Mouse (Mus musculus): ENCODE measurements around the gene Rars. TPM values are rescaled to one million over a fixed set of nuclear protein-coding genes. Genes with fewer than 3 reads are reported as not detected.
A peak's percentile ranks its signal among the peaks of the same experiment; 100 is the strongest.

The Rars gene
- polyA plus RNA-seq, 1 experiment = 159 TPM

- Histone ChIP-seq H3K4me1 (ENCODE audit: control insufficient read depth, insufficient read depth, low read length) (peaks cover 5% of the 10 kb centered on the region; the same call in 1 of the 2 replicates), H3K4me3 (ENCODE audit: insufficient read depth, low read length) (no peak overlapping the region), H3K27ac (ENCODE audit: insufficient read depth, low read length) (no peak overlapping the region)
- TF ChIP-seq CTCF (IDR thresholded peaks at IDR 0.05; ENCODE audit: borderline replicate concordance, insufficient read depth, low read length) = no peak
- TF ChIP-seq POLR2A (IDR thresholded peaks at IDR 0.05; ENCODE audit: low read depth, low read length) = no peak
Measured at GRCm38 (mm10) chr11:35775606-35776005, 58.7 kb downstream of the Rars start.

GRCm38 (mm10) chr11:35770741-35771504 lies 63.4 kb downstream of the Rars start:
- no peak overlapping the region for H3K27ac ChIP-seq (ENCODE audit: insufficient read depth, low read length)
- TF ChIP-seq CTCF (IDR thresholded peaks at IDR 0.05; ENCODE audit: borderline replicate concordance, insufficient read depth, low read length) = no peak
- TF ChIP-seq POLR2A (IDR thresholded peaks at IDR 0.05; ENCODE audit: low read depth, low read length) = no peak

GRCm38 (mm10) chr11:35769746-35770437 lies 64.4 kb downstream of the Rars start:
- Histone ChIP-seq H3K4me1 (ENCODE audit: control insufficient read depth, insufficient read depth, low read length) (peaks cover 5% of the 10 kb centered on the region; the same call in 1 of the 2 replicates), H3K27ac (ENCODE audit: insufficient read depth, low read length) (peak overlapping the region; percentile 51; the same call in 1 of the 2 replicates)
- no peak for TF ChIP-seq CTCF (IDR thresholded peaks at IDR 0.05; ENCODE audit: borderline replicate concordance, insufficient read depth, low read length)
- TF ChIP-seq POLR2A (IDR thresholded peaks at IDR 0.05; ENCODE audit: low read depth, low read length) = peak; percentile 87

More at GRCm38 (mm10) chr11:35770741-35771504, 63.4 kb downstream of the Rars start:
- H3K4me1 ChIP-seq (ENCODE audit: control insufficient read depth, insufficient read depth, low read length) = peaks cover 5% of the 10 kb centered on the region; the same call in 1 of the 2 replicates
- peak overlapping the region; percentile 87 for H3K4me3 ChIP-seq (ENCODE audit: insufficient read depth, low read length)

GRCm38 (mm10) chr11:35769188-35769745 lies 65.0 kb downstream of the Rars start, which contains the start of gene Pank3:
TSS of gene Pank3 (plus strand) at chr11:35769484.
- H3K4me1 ChIP-seq (ENCODE audit: control insufficient read depth, insufficient read depth, low read length) = peaks cover 5% of the 10 kb centered on the region; the same call in 1 of the 2 replicates
- no peak for TF ChIP-seq CTCF (IDR thresholded peaks at IDR 0.05; ENCODE audit: borderline replicate concordance, insufficient read depth, low read length)
- peak; percentile 79 for TF ChIP-seq POLR2A (IDR thresholded peaks at IDR 0.05; ENCODE audit: low read depth, low read length)
- peak within 1 kb of the TSS; percentile 87 for H3K4me3 ChIP-seq (ENCODE audit: insufficient read depth, low read length)
- H3K27ac ChIP-seq (ENCODE audit: insufficient read depth, low read length) = peak within 1 kb of the TSS; percentile 63

More at GRCm38 (mm10) chr11:35769746-35770437, 64.4 kb downstream of the Rars start:
- H3K4me3 ChIP-seq (ENCODE audit: insufficient read depth, low read length) = peak overlapping the region; percentile 87

GRCm38 (mm10) chr11:35766845-35767244 lies 67.5 kb downstream of the Rars start:
- Histone ChIP-seq H3K4me3 (ENCODE audit: insufficient read depth, low read length) (no peak overlapping the region), H3K27ac (ENCODE audit: insufficient read depth, low read length) (no peak overlapping the region)

GRCm38 (mm10) chr11:35760627-35761003 lies 73.7 kb downstream of the Rars start:
- H3K4me1 ChIP-seq (ENCODE audit: control insufficient read depth, insufficient read depth, low read length) = no peaks in the 10 kb centered on the region
- H3K27ac ChIP-seq (ENCODE audit: insufficient read depth, low read length) = no peak overlapping the region
- no peak for TF ChIP-seq CTCF (IDR thresholded peaks at IDR 0.05; ENCODE audit: borderline replicate concordance, insufficient read depth, low read length)
- TF ChIP-seq POLR2A (IDR thresholded peaks at IDR 0.05; ENCODE audit: low read depth, low read length) = no peak

More at GRCm38 (mm10) chr11:35766845-35767244, 67.5 kb downstream of the Rars start:
- peaks cover 5% of the 10 kb centered on the region; the same call in 1 of the 2 replicates for H3K4me1 ChIP-seq (ENCODE audit: control insufficient read depth, insufficient read depth, low read length)
- TF ChIP-seq POLR2A (IDR thresholded peaks at IDR 0.05; ENCODE audit: low read depth, low read length) = no peak
- no peak for TF ChIP-seq CTCF (IDR thresholded peaks at IDR 0.05; ENCODE audit: borderline replicate concordance, insufficient read depth, low read length)

GRCm38 (mm10) chr11:35760001-35760626 lies 74.2 kb downstream of the Rars start:
- H3K4me3 ChIP-seq (ENCODE audit: insufficient read depth, low read length) = no peak overlapping the region
- no peak overlapping the region for H3K27ac ChIP-seq (ENCODE audit: insufficient read depth, low read length)
- TF ChIP-seq CTCF (IDR thresholded peaks at IDR 0.05; ENCODE audit: borderline replicate concordance, insufficient read depth, low read length) (no peak), POLR2A (IDR thresholded peaks at IDR 0.05; ENCODE audit: low read depth, low read length) (no peak)
- H3K4me1 ChIP-seq (ENCODE audit: control insufficient read depth, insufficient read depth, low read length) = no peaks in the 10 kb centered on the region

More at GRCm38 (mm10) chr11:35760627-35761003, 73.7 kb downstream of the Rars start:
- H3K4me3 ChIP-seq (ENCODE audit: insufficient read depth, low read length) = no peak overlapping the region

Other genes with a start within 250 kb of the Rars start
- 41.0 and 43.8 TPM in 2 replicates for gene Pank3, start 65.0 kb downstream of the Rars start, polyA plus RNA-seq (2011; ENCODE audit: insufficient read length, low read depth, missing spikeins)
- not detected in 2 replicates for gene Fbll1, start 35.6 kb downstream of the Rars start, polyA plus RNA-seq (2011; ENCODE audit: insufficient read length, low read depth, missing spikeins)
- gene Wwc1, start 146.0 kb upstream of the Rars start, polyA plus RNA-seq (2011; ENCODE audit: insufficient read length, low read depth, missing spikeins) = 4.2 and 6.2 TPM in 2 replicates

Data from embryonic fibroblast, embryonic 13.5 days (primary cell).